Mouse (Mus musculus) urinary bladder, postnatal 25 days (tissue): Measurements from ENCODE around the gene Il1rl2.

Experiments
- DNase-seq: peaks from one replicate; pipeline ENCODE4 v3.0.0; 2022; ENCODE audit warnings: low spot score

Il1rl2 gene

DNA sequence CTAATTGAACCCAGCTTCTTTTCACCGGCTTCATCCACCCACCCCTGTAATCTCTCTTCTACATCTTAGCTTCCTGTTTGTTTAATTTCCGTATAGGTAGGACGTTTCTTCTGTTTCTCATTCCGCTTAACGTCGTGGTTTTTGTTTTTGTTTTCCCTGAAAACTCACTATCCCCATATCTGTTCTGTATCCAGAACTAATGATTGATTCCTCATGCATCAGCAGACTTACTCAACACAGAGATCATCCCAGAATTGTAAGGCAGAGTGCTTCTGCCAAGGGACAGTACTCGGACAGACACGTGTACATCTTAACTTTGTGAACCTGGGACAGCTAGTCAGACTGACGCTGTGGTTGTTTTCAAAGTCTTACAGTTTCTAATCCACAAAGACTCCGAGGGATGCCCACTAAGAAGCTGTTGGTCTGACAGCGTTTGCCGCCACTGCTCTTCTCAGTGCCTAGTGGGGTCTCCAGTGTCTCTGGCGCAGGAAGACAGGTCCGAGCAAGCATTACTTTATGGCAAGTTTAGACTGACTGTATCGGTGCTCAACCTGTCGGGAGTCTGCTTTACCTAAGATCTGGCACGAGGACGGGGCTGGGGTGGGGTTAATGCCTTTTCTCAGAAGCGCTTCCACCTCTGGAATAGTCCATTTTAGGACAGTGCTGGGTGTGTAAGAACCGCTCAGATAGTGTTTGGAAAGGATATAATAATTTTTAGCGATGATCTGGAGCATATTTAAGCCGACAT, 719 bp downstream of the Il1rl2 start:
- DNase-seq = no peak

DNA sequence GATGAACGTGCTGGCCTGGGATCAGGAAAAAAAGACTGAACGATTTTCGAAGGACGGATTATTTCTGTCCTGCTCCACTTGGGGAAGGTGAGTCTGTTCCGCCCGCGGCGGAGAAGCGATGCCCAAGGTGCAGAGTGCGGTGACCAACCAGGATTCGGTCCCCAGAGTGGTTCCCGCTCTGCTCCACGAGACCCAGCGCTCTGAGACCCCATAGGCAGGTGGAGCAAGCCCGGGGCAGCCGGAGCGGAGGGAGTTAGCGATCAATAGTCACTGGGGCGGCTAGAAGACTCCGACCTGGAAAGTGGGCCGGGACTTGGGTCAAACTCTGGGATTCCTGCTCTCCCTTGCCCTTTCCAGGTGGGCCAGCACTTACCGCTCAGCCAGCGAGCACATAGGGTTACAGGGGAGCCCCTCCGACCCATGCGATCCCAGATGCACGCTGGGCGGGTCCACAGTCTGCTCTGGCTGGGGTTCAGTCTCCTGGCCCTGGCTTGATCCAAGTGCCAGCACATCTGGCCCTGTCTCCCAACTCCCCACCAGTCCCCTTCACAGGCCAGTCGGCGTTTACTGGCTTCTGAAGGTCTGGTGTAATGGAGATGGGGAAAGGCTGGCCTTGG, 1.4 kb downstream of the Il1rl2 start:
- DNase-seq = no peak

DNA sequence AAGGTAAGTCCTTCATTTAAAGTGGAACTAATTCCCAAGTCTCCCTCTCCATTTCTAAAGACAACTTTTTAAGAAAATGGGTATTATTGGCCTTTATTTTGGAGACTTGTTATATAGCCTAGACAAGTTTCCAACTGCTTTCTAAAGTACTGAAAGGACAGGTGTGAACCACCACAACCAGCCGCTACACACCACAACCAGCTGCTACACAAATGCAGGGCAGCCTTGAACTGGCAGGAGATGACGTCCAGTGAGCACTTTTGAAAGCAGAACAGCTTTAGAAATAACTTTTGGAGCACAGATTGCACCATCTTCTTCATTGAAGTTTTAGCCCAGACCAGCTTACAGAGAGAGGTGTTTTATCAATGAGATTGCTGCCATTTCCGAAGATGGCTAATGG, 3.2 kb downstream of the Il1rl2 start:
- no peak for DNase-seq

DNA sequence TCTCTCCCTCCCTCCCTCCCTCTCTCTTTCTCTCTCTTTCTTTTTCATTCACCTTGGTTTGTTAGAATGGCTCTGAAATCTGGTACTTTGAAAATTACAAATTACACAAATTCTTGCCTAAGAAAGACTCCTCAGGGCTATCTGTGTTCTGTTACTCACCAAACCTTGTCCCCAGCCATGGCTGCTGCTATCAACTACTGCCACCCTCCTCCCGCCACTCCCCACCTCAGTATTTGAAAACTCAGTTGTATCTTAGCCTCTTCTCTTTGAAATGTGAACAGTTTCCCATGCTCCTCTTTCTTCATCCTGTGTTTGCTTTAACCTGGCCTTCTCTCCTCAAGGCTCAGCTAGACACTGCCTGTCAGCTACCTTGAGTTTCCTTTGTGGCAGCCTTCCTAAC, 5.1 kb downstream of the Il1rl2 start:
- no peak for DNase-seq

- no peak for DNase-seq
These were observed 5.8 kb downstream of the Il1rl2 start for GRCm38 (mm10) chr1:40330181-40330580.

GRCm38 (mm10) chr1:40339346-40339745, 14.9 kb downstream of the Il1rl2 start:
- DNase-seq = no peak

DNA sequence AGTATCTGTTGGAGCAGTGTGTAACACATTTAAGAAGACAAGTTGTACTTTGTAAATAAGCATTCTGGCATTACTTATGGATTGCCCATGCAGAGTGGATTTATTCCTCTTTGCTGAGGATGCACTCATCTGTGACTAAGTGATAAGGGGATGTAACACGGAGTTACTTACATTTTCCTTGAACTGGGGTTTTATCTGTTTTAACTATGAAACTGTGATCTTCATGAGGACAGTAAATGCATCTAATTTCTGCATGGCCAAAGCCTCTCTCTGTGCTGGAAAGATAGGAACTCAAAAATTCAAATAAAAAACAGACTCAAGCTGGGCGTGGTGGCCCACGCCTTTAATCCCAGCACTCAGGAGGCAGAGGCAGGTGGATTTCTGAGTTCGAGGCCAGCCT, 15.7 kb downstream of the Il1rl2 start:
- no peak for DNase-seq

DNA sequence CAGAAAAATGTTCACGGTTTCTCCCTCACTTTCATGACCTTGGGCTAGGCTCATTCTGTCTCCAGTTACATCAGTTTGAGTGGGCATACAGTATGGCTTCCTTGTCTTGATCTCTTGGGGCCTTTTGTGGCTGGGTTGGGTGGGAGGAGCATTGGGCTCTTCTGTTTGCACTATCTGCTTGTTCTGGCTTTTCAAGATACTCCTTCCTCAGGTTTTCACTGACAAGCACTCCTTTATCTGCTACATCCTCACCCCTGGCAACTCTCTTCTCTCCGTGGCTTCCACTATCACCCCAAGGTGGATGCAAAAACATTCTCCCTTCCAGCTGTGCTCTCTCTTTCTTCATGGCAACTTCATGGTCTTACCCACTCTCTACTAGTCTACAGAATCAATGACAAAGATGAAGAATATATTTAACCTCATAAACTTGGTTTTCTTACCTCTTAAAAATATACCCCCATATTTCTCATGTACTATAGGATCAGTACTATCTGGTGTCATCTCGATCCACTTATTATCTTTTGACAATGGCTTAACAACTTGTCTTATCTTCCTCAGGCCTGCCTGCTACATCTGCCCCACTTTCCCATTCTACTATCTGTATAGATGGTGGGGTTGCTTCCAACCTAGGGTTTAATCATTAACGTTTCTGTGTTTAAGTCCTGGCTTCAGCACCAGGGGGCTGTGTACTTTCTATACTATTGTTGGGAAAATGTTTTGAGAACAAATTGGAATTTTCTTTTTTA, 27.9 kb downstream of the Il1rl2 start:
- DNase-seq = no peak

DNA sequence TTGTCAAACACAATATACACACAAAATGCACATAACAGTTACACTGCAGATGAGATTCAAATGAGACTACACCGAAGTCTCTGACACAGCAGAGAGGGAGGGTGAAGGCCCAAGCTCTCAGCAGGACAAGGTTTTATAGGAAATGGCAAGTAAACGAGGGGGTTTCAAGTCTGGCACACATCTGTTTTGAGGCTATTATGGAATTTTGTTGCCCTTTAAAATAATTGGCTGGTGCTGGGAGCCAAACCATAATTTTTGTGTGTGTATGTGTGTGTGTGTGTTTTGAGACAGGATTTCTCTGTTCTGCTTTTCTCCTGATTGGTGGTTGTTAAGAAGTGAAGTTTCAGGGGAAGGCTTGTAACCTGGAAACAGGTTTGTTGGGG, 28.5 kb downstream of the Il1rl2 start:
- no peak for DNase-seq

- no peak for DNase-seq
These were observed 30.3 kb downstream of the Il1rl2 start for GRCm38 (mm10) chr1:40354665-40355064.

DNA sequence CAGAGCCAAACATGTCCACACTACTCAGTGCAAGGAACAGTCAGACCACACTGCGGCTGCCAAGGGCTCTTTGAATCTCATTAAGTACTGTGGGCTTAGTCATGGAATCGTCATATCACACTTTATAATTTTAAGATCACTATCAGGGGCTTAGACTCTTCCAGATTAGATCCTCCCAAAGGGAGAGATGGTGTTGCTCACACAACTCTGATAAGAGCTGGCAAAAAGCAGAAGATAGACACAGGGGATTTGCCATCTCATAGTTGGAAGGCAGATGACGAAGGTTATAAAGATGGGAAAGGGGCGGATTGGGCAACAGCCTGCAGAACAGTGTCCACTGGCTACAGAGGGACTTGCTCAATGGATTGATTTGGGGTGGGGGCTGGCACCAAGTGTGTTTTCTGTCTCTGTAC, 31.0 kb downstream of the Il1rl2 start:
- no peak for DNase-seq

DNA sequence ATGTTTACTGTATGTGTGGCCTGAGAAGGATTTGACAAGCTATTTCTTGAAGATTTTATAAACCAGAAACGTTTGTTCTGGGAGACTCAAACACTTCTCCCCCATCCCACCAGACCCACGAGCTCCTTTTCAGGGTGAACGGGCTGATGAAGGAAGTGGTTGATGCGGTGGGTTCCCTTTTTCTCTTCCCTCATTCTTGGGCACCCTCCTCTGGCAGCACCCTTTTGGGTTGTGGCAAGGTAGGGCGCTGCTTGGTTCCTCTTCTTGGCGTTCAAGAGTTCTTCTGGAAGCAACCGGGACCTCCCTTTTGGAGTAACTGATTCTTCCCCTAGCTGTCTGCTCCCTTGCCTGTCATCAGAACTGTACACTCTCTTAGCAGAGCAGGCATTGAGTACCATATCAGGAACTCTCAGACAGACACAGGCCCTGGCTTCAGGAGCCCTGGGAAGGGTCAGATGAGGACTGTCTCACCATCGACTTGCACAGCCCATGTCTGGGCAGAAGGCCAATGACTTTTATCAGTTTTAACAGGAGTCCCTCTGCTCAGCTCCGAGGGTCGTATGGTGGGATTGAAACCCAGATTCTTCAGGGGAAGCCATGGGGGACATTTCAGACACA, 31.6 kb downstream of the Il1rl2 start:
- no peak for DNase-seq

GRCm38 (mm10) chr1:40357921-40358320, 33.5 kb downstream of the Il1rl2 start:
- DNase-seq = no peak

GRCm38 (mm10) chr1:40358351-40358750, 33.9 kb downstream of the Il1rl2 start:
- no peak for DNase-seq

DNA sequence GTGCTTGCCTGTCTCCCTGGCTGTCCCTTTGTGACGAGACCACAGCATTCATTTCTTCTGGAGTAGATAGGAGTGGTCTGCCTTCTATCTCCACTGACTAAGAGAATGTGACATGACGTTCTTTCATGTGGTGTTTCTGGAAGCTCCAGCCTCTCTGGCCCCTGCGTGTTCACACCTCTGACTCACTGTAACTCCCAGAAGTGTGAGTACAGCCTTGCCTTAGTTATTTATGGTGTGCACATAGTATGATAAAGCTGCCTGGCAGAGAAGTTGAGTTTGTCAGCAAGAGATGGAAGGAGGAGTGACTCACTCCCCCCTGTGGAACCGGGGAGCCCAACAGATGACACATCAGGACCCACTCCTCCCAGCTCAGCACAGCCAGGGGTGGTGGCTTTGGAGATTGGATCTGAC, 34.4 kb downstream of the Il1rl2 start:
- DNase-seq = no peak

DNA sequence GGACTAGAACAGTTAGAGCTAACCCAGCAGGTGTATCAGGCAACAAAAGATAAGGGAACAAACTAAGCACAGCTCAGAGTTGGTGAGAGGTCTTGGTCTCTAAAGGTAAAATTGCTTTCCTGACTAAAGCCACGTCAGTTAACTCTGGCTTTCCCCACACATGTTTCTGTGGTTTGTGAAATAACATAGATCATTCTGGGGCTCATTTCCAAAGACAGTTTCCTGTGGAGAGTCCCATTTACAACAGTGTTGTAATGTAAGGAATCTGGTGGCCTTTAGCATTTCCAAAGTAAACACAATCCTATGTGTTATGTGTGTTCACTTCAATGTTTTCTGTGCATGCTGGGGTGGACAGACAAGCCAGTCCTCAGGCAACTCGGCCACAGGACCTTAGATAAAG, 35.3 kb downstream of the Il1rl2 start:
- DNase-seq = no peak

DNA sequence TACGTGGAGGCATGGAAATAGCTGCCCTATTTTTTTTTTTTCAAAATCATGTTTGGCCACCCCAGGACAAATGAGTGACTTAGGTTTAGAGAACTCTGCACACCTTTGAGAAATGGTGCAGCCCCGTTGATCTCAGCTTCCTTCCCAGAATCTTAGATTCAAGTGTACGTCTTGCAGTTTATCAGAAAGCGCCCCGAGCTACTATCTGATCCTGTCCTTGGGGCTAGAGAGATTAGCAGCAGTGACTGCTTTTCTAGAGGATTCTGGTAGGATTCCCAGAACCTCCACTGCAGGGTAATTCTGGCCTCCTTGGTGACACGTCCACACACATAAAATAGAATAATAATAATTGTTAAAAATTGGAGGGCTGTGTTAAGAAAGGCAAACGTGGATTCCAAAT, 36.6 kb downstream of the Il1rl2 start:
- no peak for DNase-seq

- no peak for DNase-seq
These were observed 37.2 kb downstream of the Il1rl2 start for GRCm38 (mm10) chr1:40361596-40361995.

GRCm38 (mm10) chr1:40362784-40363183, 38.4 kb downstream of the Il1rl2 start:
- no peak for DNase-seq

DNA sequence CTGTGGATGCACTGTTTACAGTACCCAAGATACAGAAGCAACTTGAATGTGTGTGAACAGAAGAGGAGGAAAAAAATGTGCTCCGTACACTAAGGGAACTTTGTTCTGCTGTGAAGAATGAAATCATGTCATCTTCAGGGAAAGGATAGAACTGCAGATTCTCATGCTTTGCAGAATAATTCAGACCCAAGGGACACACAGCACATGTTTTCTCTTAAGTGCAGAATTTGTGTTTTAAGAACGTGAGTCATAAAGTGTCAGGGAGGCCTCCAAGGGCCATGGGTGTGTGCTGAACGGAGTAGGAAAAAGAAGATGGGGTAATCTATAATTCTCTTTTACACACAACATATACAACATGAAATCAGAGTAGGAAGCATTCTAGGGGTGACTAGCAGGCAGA, 48.5 kb downstream of the Il1rl2 start:
- DNase-seq = no peak

GRCm38 (mm10) chr1:40375148-40375547, 50.7 kb downstream of the Il1rl2 start:
- DNase-seq = no peak

DNA sequence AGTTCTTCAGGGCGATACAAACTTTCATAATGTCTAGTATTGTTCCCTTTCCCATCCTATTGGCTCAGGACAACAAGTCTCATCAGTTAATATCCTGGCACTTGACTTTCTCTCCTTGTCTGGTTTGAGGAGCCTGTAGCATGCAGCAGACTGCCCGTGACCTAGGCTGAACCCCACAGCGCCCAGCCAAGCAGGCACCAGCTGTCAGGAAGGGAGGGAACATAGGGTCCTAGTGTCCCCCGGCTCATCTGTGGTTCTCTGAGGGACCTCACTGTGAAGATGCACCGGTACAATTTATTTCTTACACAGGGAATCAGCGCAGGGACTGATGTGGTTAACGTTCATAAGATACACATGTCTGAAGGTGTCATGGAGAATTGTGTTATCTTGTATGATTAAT, 52.3 kb downstream of the Il1rl2 start:
- DNase-seq = no peak

GRCm38 (mm10) chr1:40378794-40379193, 54.4 kb downstream of the Il1rl2 start:
- peak; percentile 66 for DNase-seq
